Mouse (Mus musculus) forebrain, embryonic 13.5 days (tissue): ENCODE measurements around the gene Dnah11. TPM values are rescaled to one million over a fixed set of nuclear protein-coding genes. Genes with fewer than 3 reads are reported as not detected.

ENCODE experiments used
- ATAC-seq: fragments of 200-750 bp; cut with Nextera tagmentation; 2 replicates; pipeline ENCODE4 v1.8.0; 2017
- H3K27ac ChIP-seq: fragments of 300-500 bp; sonication (generic); 2 replicates; pipeline ENCODE4 v1.5.1; 2015; ENCODE audit warnings: inconsistent platforms, mild to moderate bottlenecking, moderate library complexity
- H3K27me3 ChIP-seq: fragments of 300-500 bp; sonication (generic); 2 replicates; pipeline ENCODE4 v1.6.1; 2015; ENCODE audit warnings: mild to moderate bottlenecking, inconsistent platforms
- H3K36me3 ChIP-seq: fragments of 300-500 bp; sonication (generic); 2 replicates; pipeline ENCODE4 v1.6.1; 2015; ENCODE audit warnings: mild to moderate bottlenecking, inconsistent platforms; ENCODE audit not compliant: poor library complexity, severe bottlenecking
- H3K4me1 ChIP-seq: fragments of 300-500 bp; sonication (generic); 2 replicates; pipeline ENCODE4 v1.6.1; 2015; ENCODE audit warnings: inconsistent platforms
- H3K4me2 ChIP-seq: fragments of 300-500 bp; sonication (generic); 2 replicates; pipeline ENCODE4 v1.6.1; 2015; ENCODE audit warnings: inconsistent platforms, mild to moderate bottlenecking, moderate library complexity
- H3K4me3 ChIP-seq: fragments of 300-500 bp; sonication (generic); 2 replicates; pipeline ENCODE4 v1.5.1; 2015; ENCODE audit warnings: mild to moderate bottlenecking, inconsistent platforms
- H3K9ac ChIP-seq: fragments of 300-500 bp; sonication (generic); 2 replicates; pipeline ENCODE4 v1.6.1; 2015; ENCODE audit warnings: mild to moderate bottlenecking, inconsistent platforms
- H3K9me3 ChIP-seq: fragments of 300-500 bp; sonication (generic); replicated peaks from 2 replicates; pipeline ENCODE4 v1.6.1; 2016; ENCODE audit warnings: inconsistent platforms
- WGBS: fragments of 180-500 bp; shearing (Covaris S2); methylation state at CpG from one replicate; pipeline ENCODE4 v1.1.7; 2015; 5-methylcytosine and 5-hydroxymethylcytosine counted together
- polyA plus RNA-seq: library from polyadenylated mRNA; unstranded; fragments of >200 nt; fragmentation: Nextera tagmentation; extraction: Ambion mirVana; gene quantifications from 2 replicates; pipeline ENCODE4 v1.2.1, GENCODE M21; 2015

The Dnah11 gene
- polyA plus RNA-seq, 1 experiment from 2014 or later: 0.10 TPM

GRCm38 (mm10) chr12:118084134-118084533, 114.7 kb downstream of the Dnah11 start:
- no peak for ATAC-seq
- no peak overlapping the region for H3K27ac ChIP-seq
- no peak overlapping the region for H3K9ac ChIP-seq
- no peaks in the 10 kb centered on the region for H3K9me3 ChIP-seq
- H3K4me1 ChIP-seq: no peaks in the 10 kb centered on the region
- H3K36me3 ChIP-seq: no peaks in the 10 kb centered on the region
- no peak overlapping the region for H3K4me3 ChIP-seq
- H3K27me3 ChIP-seq: no peaks in the 10 kb centered on the region
- WGBS: 80% methylated on average over 5 of the region's 5 CpGs
- no peak overlapping the region for H3K4me2 ChIP-seq

GRCm38 (mm10) chr12:118080441-118080840, 118.4 kb downstream of the Dnah11 start:
- H3K4me3 ChIP-seq: no peak overlapping the region
- H3K36me3 ChIP-seq: no peaks in the 10 kb centered on the region
- H3K4me1 ChIP-seq: no peaks in the 10 kb centered on the region
- no peaks in the 10 kb centered on the region for H3K9me3 ChIP-seq
- no peak overlapping the region for H3K27ac ChIP-seq
- H3K4me2 ChIP-seq: no peak overlapping the region
- ATAC-seq: no peak
- no peak overlapping the region for H3K9ac ChIP-seq
- H3K27me3 ChIP-seq: no peaks in the 10 kb centered on the region
- WGBS: 92% methylated on average over 6 of the region's 6 CpGs

- Histone ChIP-seq H3K36me3 (no peaks in the 10 kb centered on the region), H3K9ac (no peak overlapping the region), H3K27ac (no peak overlapping the region), H3K4me1 (no peaks in the 10 kb centered on the region), H3K9me3 (no peaks in the 10 kb centered on the region), H3K4me2 (no peak overlapping the region), H3K27me3 (no peaks in the 10 kb centered on the region), H3K4me3 (no peak overlapping the region)
- 84% methylated on average over 9 of the region's 9 CpGs for WGBS
- ATAC-seq: no peak
Observed at GRCm38 (mm10) chr12:118078434-118078989, 120.3 kb downstream of the Dnah11 start.

GRCm38 (mm10) chr12:118076802-118077201, 122.0 kb downstream of the Dnah11 start:
- WGBS: 78% methylated on average over 3 of the region's 3 CpGs
- H3K4me2 ChIP-seq: no peak overlapping the region
- H3K4me3 ChIP-seq: no peak overlapping the region
- no peak overlapping the region for H3K9ac ChIP-seq
- H3K4me1 ChIP-seq: no peaks in the 10 kb centered on the region
- H3K27ac ChIP-seq: no peak overlapping the region
- no peaks in the 10 kb centered on the region for H3K36me3 ChIP-seq
- no peaks in the 10 kb centered on the region for H3K9me3 ChIP-seq
- no peak for ATAC-seq
- no peaks in the 10 kb centered on the region for H3K27me3 ChIP-seq

- no peaks in the 10 kb centered on the region for H3K27me3 ChIP-seq
- H3K9ac ChIP-seq: no peak overlapping the region
- H3K4me1 ChIP-seq: no peaks in the 10 kb centered on the region
- no peak for ATAC-seq
- no peak overlapping the region for H3K27ac ChIP-seq
- WGBS: 72% methylated on average over 3 of the region's 3 CpGs
- no peaks in the 10 kb centered on the region for H3K36me3 ChIP-seq
- H3K4me3 ChIP-seq: no peak overlapping the region
- H3K9me3 ChIP-seq: no peaks in the 10 kb centered on the region
- no peak overlapping the region for H3K4me2 ChIP-seq
Observed at GRCm38 (mm10) chr12:118072181-118072872, 126.5 kb downstream of the Dnah11 start.

- H3K27ac ChIP-seq: no peak overlapping the region
- no peaks in the 10 kb centered on the region for H3K36me3 ChIP-seq
- no peaks in the 10 kb centered on the region for H3K9me3 ChIP-seq
- H3K4me1 ChIP-seq: no peaks in the 10 kb centered on the region
- 92% methylated on average over 1 of the region's 1 CpGs for WGBS
- H3K27me3 ChIP-seq: no peaks in the 10 kb centered on the region
- H3K4me3 ChIP-seq: no peak overlapping the region
- no peak overlapping the region for H3K4me2 ChIP-seq
- no peak for ATAC-seq
- no peak overlapping the region for H3K9ac ChIP-seq
Observed at GRCm38 (mm10) chr12:118071667-118072066, 127.2 kb downstream of the Dnah11 start.

GRCm38 (mm10) chr12:118068785-118069184, 130.1 kb downstream of the Dnah11 start:
- no peaks in the 10 kb centered on the region for H3K4me1 ChIP-seq
- no peak overlapping the region for H3K4me3 ChIP-seq
- 75% methylated on average over 4 of the region's 4 CpGs for WGBS
- no peaks in the 10 kb centered on the region for H3K36me3 ChIP-seq
- H3K4me2 ChIP-seq: no peak overlapping the region
- no peak overlapping the region for H3K9ac ChIP-seq
- no peaks in the 10 kb centered on the region for H3K27me3 ChIP-seq
- ATAC-seq: no peak
- H3K27ac ChIP-seq: no peak overlapping the region
- H3K9me3 ChIP-seq: no peaks in the 10 kb centered on the region

- no peak overlapping the region for H3K4me2 ChIP-seq
- 93% methylated on average over 6 of the region's 6 CpGs for WGBS
- H3K27ac ChIP-seq: no peak overlapping the region
- ATAC-seq: no peak
- no peaks in the 10 kb centered on the region for H3K27me3 ChIP-seq
- no peaks in the 10 kb centered on the region for H3K4me1 ChIP-seq
- no peaks in the 10 kb centered on the region for H3K9me3 ChIP-seq
- H3K4me3 ChIP-seq: no peak overlapping the region
- no peak overlapping the region for H3K9ac ChIP-seq
- no peaks in the 10 kb centered on the region for H3K36me3 ChIP-seq
Observed at GRCm38 (mm10) chr12:118062343-118062742, 136.5 kb downstream of the Dnah11 start.

GRCm38 (mm10) chr12:118056876-118057275, 142.0 kb downstream of the Dnah11 start:
- H3K27ac ChIP-seq: no peak overlapping the region
- no peak overlapping the region for H3K4me3 ChIP-seq
- WGBS: 73% methylated on average over 10 of the region's 10 CpGs
- H3K9me3 ChIP-seq: no peaks in the 10 kb centered on the region
- H3K4me2 ChIP-seq: no peak overlapping the region
- H3K9ac ChIP-seq: no peak overlapping the region
- no peaks in the 10 kb centered on the region for H3K36me3 ChIP-seq
- H3K4me1 ChIP-seq: no peaks in the 10 kb centered on the region
- ATAC-seq: 0 out of 2 replicates have a peak, but pooled peaks have one; percentile 45
- no peaks in the 10 kb centered on the region for H3K27me3 ChIP-seq

GRCm38 (mm10) chr12:118045381-118045780, 153.5 kb downstream of the Dnah11 start:
- H3K36me3 ChIP-seq: no peaks in the 10 kb centered on the region
- H3K27me3 ChIP-seq: no peaks in the 10 kb centered on the region
- H3K4me1 ChIP-seq: no peaks in the 10 kb centered on the region
- WGBS: 87% methylated on average over 4 of the region's 4 CpGs
- H3K9me3 ChIP-seq: no peaks in the 10 kb centered on the region
- H3K4me3 ChIP-seq: no peak overlapping the region
- no peak overlapping the region for H3K4me2 ChIP-seq
- no peak overlapping the region for H3K27ac ChIP-seq
- no peak overlapping the region for H3K9ac ChIP-seq
- ATAC-seq: no peak

GRCm38 (mm10) chr12:118043130-118043647, 155.7 kb downstream of the Dnah11 start:
- H3K4me3 ChIP-seq: no peak overlapping the region
- no peaks in the 10 kb centered on the region for H3K36me3 ChIP-seq
- H3K9me3 ChIP-seq: no peaks in the 10 kb centered on the region
- ATAC-seq: peak; percentile 36; the same call in 1 of the 2 replicates
- H3K4me2 ChIP-seq: no peak overlapping the region
- no peak overlapping the region for H3K27ac ChIP-seq
- no peak overlapping the region for H3K9ac ChIP-seq
- 88% methylated on average over 1 of the region's 1 CpGs for WGBS
- H3K27me3 ChIP-seq: no peaks in the 10 kb centered on the region
- no peaks in the 10 kb centered on the region for H3K4me1 ChIP-seq

- Histone ChIP-seq H3K4me2 (no peak overlapping the region), H3K9me3 (no peaks in the 10 kb centered on the region), H3K9ac (no peak overlapping the region), H3K27ac (no peak overlapping the region), H3K36me3 (no peaks in the 10 kb centered on the region), H3K4me3 (no peak overlapping the region), H3K27me3 (no peaks in the 10 kb centered on the region), H3K4me1 (no peaks in the 10 kb centered on the region)
- peak; percentile 24; the same call in 1 of the 2 replicates for ATAC-seq
- WGBS: 84% methylated on average over 2 of the region's 2 CpGs
Observed at GRCm38 (mm10) chr12:118042196-118042595, 156.6 kb downstream of the Dnah11 start.
